Mouse (Mus musculus) hindbrain, embryonic 16.5 days (tissue): ENCODE data around the gene Rftn1. TPM values are rescaled to one million over a fixed set of nuclear protein-coding genes. Genes with fewer than 3 reads are reported as not detected.

ENCODE experiments used
- ATAC-seq: fragments of 200-750 bp; cut with Nextera tagmentation; 2 replicates; pipeline ENCODE4 v1.8.0; 2017; ENCODE audit warnings: moderate TSS enrichment, moderate library complexity
- H3K27ac ChIP-seq: fragments of 300-500 bp; sonication (generic); 2 replicates; pipeline ENCODE4 v1.5.1; 2014; ENCODE audit warnings: low read depth, mild to moderate bottlenecking, control low read depth, low read length, moderate library complexity
- H3K27me3 ChIP-seq: fragments of 300-500 bp; sonication (generic); replicated peaks from 2 replicates; pipeline ENCODE4 v1.6.1; 2014; ENCODE audit warnings: low read length; ENCODE audit not compliant: control insufficient read depth, insufficient read depth
- H3K36me3 ChIP-seq: fragments of 300-500 bp; sonication (generic); 2 replicates; pipeline ENCODE4 v1.6.1; 2014; ENCODE audit warnings: mild to moderate bottlenecking, low read length, moderate library complexity, mixed read lengths; ENCODE audit not compliant: control insufficient read depth, insufficient read depth
- H3K4me1 ChIP-seq: fragments of 300-500 bp; sonication (generic); 2 replicates; pipeline ENCODE4 v1.6.1; 2014; ENCODE audit warnings: low read depth, low read length; ENCODE audit not compliant: control insufficient read depth, insufficient read depth
- H3K4me2 ChIP-seq: fragments of 300-500 bp; sonication (generic); 2 replicates; pipeline ENCODE4 v1.6.1; 2014; ENCODE audit warnings: mild to moderate bottlenecking, low read length, control low read depth, moderate library complexity
- H3K4me3 ChIP-seq: fragments of 300-500 bp; sonication (generic); 2 replicates; pipeline ENCODE4 v1.5.1; 2014; ENCODE audit warnings: mild to moderate bottlenecking, low read length, control low read depth, moderate library complexity
- H3K9ac ChIP-seq: fragments of 300-500 bp; sonication (generic); 2 replicates; pipeline ENCODE4 v1.6.1; 2014; ENCODE audit warnings: low read depth, mild to moderate bottlenecking, control low read depth, low read length, moderate library complexity
- H3K9me3 ChIP-seq: fragments of 300-500 bp; sonication (generic); 2 replicates; pipeline ENCODE4 v1.6.1; 2014; ENCODE audit warnings: mild to moderate bottlenecking, low read length, moderate library complexity; ENCODE audit not compliant: control insufficient read depth
- WGBS: fragments of 180-500 bp; shearing (Covaris S2); extraction: QIAGEN DNeasy Blood & Tissue Kit; methylation state at CpG from one replicate; pipeline ENCODE4 v1.1.7; 2014; 5-methylcytosine and 5-hydroxymethylcytosine counted together
- polyA plus RNA-seq: library from polyadenylated mRNA; unstranded; fragments of >200 nt; fragmentation: Nextera tagmentation; extraction: Ambion mirVana; gene quantifications from 2 replicates; pipeline ENCODE4 v1.2.1, GENCODE M21; 2015

The Rftn1 gene
- polyA plus RNA-seq, 1 experiment from 2014 or later = 21.1 TPM

- Histone ChIP-seq H3K4me1 (no peaks in the 10 kb centered on the region), H3K36me3 (no peaks in the 10 kb centered on the region), H3K27ac (no peak overlapping the region), H3K4me2 (no peak overlapping the region), H3K27me3 (no peaks in the 10 kb centered on the region), H3K9ac (no peak overlapping the region), H3K4me3 (no peak overlapping the region), H3K9me3 (no peaks in the 10 kb centered on the region)
- no peak for ATAC-seq
- WGBS = 96% methylated on average over 4 of the region's 4 CpGs
These were observed 127.8 kb downstream of the Rftn1 start for GRCm38 (mm10) chr17:50062649-50063048.

GRCm38 (mm10) chr17:50061446-50061845 lies 129.0 kb downstream of the Rftn1 start:
- no peaks in the 10 kb centered on the region for H3K9me3 ChIP-seq
- H3K4me2 ChIP-seq = no peak overlapping the region
- no peaks in the 10 kb centered on the region for H3K27me3 ChIP-seq
- H3K4me1 ChIP-seq = no peaks in the 10 kb centered on the region
- ATAC-seq = no peak
- no peak overlapping the region for H3K4me3 ChIP-seq
- H3K9ac ChIP-seq = no peak overlapping the region
- 89% methylated on average over 4 of the region's 4 CpGs for WGBS
- no peaks in the 10 kb centered on the region for H3K36me3 ChIP-seq
- no peak overlapping the region for H3K27ac ChIP-seq

DNA sequence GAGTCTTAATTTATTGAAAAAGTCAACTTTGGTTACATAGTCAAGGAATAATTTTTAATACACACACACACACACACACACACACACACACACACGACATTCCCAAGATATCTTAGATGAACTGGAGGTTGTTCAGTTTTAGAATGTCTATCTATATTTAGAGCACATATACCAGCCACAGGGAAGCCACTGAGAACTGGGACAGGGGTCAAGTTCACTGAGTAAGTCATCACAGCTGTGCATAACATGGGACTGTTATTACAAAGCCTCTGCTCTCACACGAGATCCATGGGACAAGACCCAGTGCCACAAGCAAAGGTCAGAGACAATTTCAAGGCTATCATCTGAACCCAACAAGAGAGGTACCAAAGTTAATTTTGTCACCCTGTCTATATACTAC lies 130.3 kb downstream of the Rftn1 start:
- no peaks in the 10 kb centered on the region for H3K27me3 ChIP-seq
- no peak overlapping the region for H3K4me3 ChIP-seq
- WGBS = 77% methylated on average over 2 of the region's 2 CpGs
- peaks cover 4% of the 10 kb centered on the region for H3K4me1 ChIP-seq
- no peak overlapping the region for H3K27ac ChIP-seq
- ATAC-seq = no peak
- no peak overlapping the region for H3K9ac ChIP-seq
- no peak overlapping the region for H3K4me2 ChIP-seq
- no peaks in the 10 kb centered on the region for H3K36me3 ChIP-seq
- H3K9me3 ChIP-seq = no peaks in the 10 kb centered on the region

- Histone ChIP-seq H3K9me3 (no peaks in the 10 kb centered on the region), H3K9ac (no peak overlapping the region), H3K4me2 (no peak overlapping the region), H3K36me3 (no peaks in the 10 kb centered on the region), H3K4me3 (no peak overlapping the region), H3K27me3 (no peaks in the 10 kb centered on the region), H3K27ac (no peak overlapping the region), H3K4me1 (peaks cover 10% of the 10 kb centered on the region)
- ATAC-seq = no peak
- 90% methylated on average over 5 of the region's 5 CpGs for WGBS
These were observed 131.1 kb downstream of the Rftn1 start for GRCm38 (mm10) chr17:50059417-50059816.

DNA sequence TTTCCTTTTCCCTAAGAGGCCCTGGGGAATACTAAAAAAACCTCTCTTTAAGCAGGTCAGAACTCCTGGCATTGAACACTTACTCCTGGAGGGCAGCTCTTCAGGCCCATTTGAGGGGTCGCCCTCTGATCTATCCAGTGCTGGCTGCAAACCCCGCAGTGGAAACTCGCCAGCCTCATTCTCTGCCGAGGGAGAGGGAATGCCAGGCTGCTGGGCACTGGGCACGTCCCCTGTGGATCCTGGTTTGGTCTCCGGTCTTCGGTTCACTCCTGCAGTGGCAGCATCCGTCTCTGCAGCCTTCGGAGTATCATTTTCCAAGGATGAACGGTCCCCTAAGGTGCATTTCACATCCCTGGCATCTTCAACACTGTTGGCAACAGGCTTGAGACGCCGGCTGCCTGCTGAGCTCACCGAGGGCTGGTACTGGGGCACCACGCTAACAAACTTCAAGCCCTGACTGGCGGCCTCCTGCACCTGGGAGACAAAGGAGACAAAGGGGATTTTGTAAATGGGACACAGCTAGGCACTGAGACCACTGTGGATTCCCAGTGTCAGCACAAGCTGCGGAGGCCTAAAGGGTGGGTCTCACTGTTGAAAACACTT lies 135.2 kb downstream of the Rftn1 start:
- no peak overlapping the region for H3K27ac ChIP-seq
- peak; percentile 76 for ATAC-seq
- H3K4me2 ChIP-seq = no peak overlapping the region
- WGBS = 32% methylated on average over 16 of the region's 16 CpGs
- no peak overlapping the region for H3K4me3 ChIP-seq
- H3K9me3 ChIP-seq = no peaks in the 10 kb centered on the region
- no peaks in the 10 kb centered on the region for H3K36me3 ChIP-seq
- peaks cover 10% of the 10 kb centered on the region for H3K4me1 ChIP-seq
- H3K9ac ChIP-seq = no peak overlapping the region
- H3K27me3 ChIP-seq = no peaks in the 10 kb centered on the region

- ATAC-seq = peak; percentile 66
- WGBS = 61% methylated on average over 7 of the region's 7 CpGs
- Histone ChIP-seq H3K36me3 (no peaks in the 10 kb centered on the region), H3K4me2 (no peak overlapping the region), H3K4me3 (no peak overlapping the region), H3K9ac (no peak overlapping the region), H3K27me3 (no peaks in the 10 kb centered on the region), H3K9me3 (no peaks in the 10 kb centered on the region), H3K4me1 (peaks cover 10% of the 10 kb centered on the region), H3K27ac (no peak overlapping the region)
These were observed 135.9 kb downstream of the Rftn1 start for GRCm38 (mm10) chr17:50054586-50054985.

- WGBS = 97% methylated on average over 1 of the region's 1 CpGs
These were observed 136.5 kb downstream of the Rftn1 start for GRCm38 (mm10) chr17:50053961-50054360.

GRCm38 (mm10) chr17:50052741-50053468 lies 137.6 kb downstream of the Rftn1 start:
- Histone ChIP-seq H3K9ac (no peak overlapping the region), H3K4me1 (peaks cover 14% of the 10 kb centered on the region), H3K27ac (no peak overlapping the region), H3K27me3 (no peaks in the 10 kb centered on the region), H3K36me3 (no peaks in the 10 kb centered on the region), H3K9me3 (no peaks in the 10 kb centered on the region), H3K4me3 (no peak overlapping the region), H3K4me2 (no peak overlapping the region)
- no peak for ATAC-seq
- WGBS = 58% methylated on average over 7 of the region's 7 CpGs

More at GRCm38 (mm10) chr17:50053961-50054360, 136.5 kb downstream of the Rftn1 start:
- H3K4me2 ChIP-seq = no peak overlapping the region
- H3K4me3 ChIP-seq = no peak overlapping the region
- no peaks in the 10 kb centered on the region for H3K9me3 ChIP-seq
- no peaks in the 10 kb centered on the region for H3K36me3 ChIP-seq
- H3K27me3 ChIP-seq = no peaks in the 10 kb centered on the region
- H3K27ac ChIP-seq = no peak overlapping the region
- no peak for ATAC-seq
- no peak overlapping the region for H3K9ac ChIP-seq
- H3K4me1 ChIP-seq = peaks cover 10% of the 10 kb centered on the region

DNA sequence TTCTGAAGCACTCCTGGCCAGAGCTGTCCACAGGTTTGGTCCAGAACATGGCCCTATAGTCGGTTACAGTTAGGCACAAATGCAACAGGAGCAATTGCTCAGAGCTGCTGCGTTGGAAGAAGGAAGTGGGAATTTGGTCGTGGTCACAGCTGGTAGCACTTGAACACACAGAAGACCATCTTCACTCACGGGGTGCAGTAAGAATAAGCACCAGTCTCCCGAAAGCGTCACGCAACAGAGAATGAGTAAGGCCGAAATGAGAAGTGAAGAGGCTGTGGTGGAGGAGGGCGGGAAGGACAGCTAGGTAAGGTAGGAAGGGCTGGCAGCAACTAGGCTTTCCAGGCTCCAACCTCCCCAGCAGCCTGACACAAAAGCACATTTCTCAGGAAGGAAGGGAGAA lies 140.0 kb downstream of the Rftn1 start:
- H3K27ac ChIP-seq = no peak overlapping the region
- H3K4me3 ChIP-seq = no peak overlapping the region
- no peaks in the 10 kb centered on the region for H3K36me3 ChIP-seq
- peaks cover 13% of the 10 kb centered on the region for H3K4me1 ChIP-seq
- no peak overlapping the region for H3K4me2 ChIP-seq
- H3K9ac ChIP-seq = no peak overlapping the region
- no peak for ATAC-seq
- H3K9me3 ChIP-seq = no peaks in the 10 kb centered on the region
- WGBS = 90% methylated on average over 9 of the region's 9 CpGs
- H3K27me3 ChIP-seq = no peaks in the 10 kb centered on the region
